Mouse (Mus musculus): ENCODE data around the gene Atp11c. TPM values are rescaled to one million over a fixed set of nuclear protein-coding genes. Genes with fewer than 3 reads are reported as not detected.

The Atp11c gene
- polyA plus RNA-seq, 1 experiment from 2014 or later, result 20.6 TPM

DNA sequence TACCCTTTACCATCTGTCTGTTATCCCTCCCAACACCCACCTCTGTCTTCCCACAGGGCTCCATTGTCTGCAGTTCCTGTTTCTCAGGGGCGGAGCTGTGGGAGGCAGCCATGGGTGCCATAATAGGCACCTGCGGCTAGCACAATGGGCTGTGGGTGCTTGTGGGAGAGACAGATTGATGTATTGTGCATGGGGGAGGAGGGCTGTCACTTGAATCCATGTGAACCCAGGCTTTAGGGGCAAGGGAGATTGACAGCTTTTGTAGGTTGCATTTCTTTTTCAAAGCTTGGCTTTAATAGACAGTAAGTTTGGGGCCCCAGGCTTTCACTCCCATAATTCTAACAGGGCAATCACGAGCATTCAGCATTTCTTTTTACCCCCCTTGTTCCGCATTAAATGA, 48.4 kb downstream of the Atp11c start:
- WGBS, result 34% methylated on average over 4 of the region's 4 CpGs
- Histone ChIP-seq H3K4me1 (replicated peaks; ENCODE audit: control insufficient read depth, insufficient read depth, low read length) (no peaks in the 10 kb centered on the region), H3K27me3 (ENCODE audit: control insufficient read depth, insufficient read depth, low read length) (no peaks in the 10 kb centered on the region), H3K9me3 (ENCODE audit: control insufficient read depth, low read length) (no peaks in the 10 kb centered on the region), H3K4me3 (ENCODE audit: low read depth, low read length) (no peak overlapping the region), H3K36me3 (ENCODE audit: control insufficient read depth, insufficient read depth, low read length) (no peaks in the 10 kb centered on the region), H3K27ac (ENCODE audit: low read depth, low read length) (no peak overlapping the region), H3K4me2 (replicated peaks; ENCODE audit: low read depth, low read length) (no peak overlapping the region), H3K9ac (ENCODE audit: low read depth, low read length) (no peak overlapping the region)
- peak; percentile 20 for DNase-seq (ENCODE audit: low spot score)
- ATAC-seq (ENCODE audit: low FRiP score), result peak; percentile 63

DNA sequence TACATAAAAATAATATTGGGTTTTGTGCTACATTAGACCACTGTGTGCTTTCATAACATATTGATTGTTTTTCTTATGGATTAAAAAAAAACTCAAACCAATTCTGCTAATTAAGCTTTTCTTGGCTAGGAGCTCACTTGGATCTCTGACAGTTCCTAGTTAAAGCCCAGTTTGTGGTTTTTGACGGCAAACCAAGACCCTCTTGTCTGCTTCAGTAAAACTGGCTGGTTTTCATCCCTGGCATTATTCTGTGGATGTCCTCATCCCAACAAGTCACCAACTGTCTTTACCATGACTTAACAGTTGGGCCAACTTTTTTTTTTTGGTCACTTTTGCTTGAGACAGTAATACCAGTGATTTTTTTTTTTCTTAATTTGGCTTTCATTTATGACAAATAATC, 49.6 kb downstream of the Atp11c start:
- Histone ChIP-seq H3K27me3 (ENCODE audit: control insufficient read depth, insufficient read depth, low read length) (no peaks in the 10 kb centered on the region), H3K4me1 (replicated peaks; ENCODE audit: control insufficient read depth, insufficient read depth, low read length) (no peaks in the 10 kb centered on the region), H3K4me2 (replicated peaks; ENCODE audit: low read depth, low read length) (no peak overlapping the region), H3K4me3 (ENCODE audit: low read depth, low read length) (no peak overlapping the region), H3K9ac (ENCODE audit: low read depth, low read length) (no peak overlapping the region), H3K9me3 (ENCODE audit: control insufficient read depth, low read length) (no peaks in the 10 kb centered on the region), H3K36me3 (ENCODE audit: control insufficient read depth, insufficient read depth, low read length) (no peaks in the 10 kb centered on the region), H3K27ac (ENCODE audit: low read depth, low read length) (no peak overlapping the region)
- WGBS, result 40% methylated on average over 1 of the region's 1 CpGs
- no peak for ATAC-seq (ENCODE audit: low FRiP score)
- no peak for DNase-seq (ENCODE audit: low spot score)

DNA sequence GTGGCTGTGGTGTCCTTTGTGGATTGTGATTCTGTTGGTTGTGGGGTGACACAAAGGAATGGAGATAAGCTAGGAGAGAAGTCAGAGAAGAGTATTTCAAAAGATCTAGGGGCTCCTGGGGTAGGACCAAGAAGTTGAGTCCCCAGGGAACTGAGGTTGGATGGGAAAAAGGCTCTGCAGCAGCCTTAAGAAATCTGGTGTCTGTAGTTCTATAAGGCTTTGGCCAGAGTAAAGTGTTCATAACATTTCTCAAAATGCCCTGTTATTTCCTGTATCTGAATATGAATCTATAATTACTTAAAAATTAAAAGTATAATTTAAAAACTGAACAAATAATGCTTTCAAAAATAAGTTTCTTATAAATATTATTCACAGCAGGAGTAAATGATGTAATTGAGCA, 53.3 kb downstream of the Atp11c start, which contains the start of gene Gm7073:
Gm7073 (minus strand) TSS at position 101 of the 400 bp plus-strand sequence.
- DNase-seq (ENCODE audit: low spot score), result no peak
- H3K27ac ChIP-seq (ENCODE audit: low read depth, low read length), result no peak within 1 kb of the TSS
- no peak within 1 kb of the TSS for H3K9ac ChIP-seq (ENCODE audit: low read depth, low read length)
- H3K27me3 ChIP-seq (ENCODE audit: control insufficient read depth, insufficient read depth, low read length), result no peaks in the 10 kb centered on the region
- no peaks in the 10 kb centered on the region for H3K4me1 ChIP-seq (replicated peaks; ENCODE audit: control insufficient read depth, insufficient read depth, low read length)
- H3K4me2 ChIP-seq (replicated peaks; ENCODE audit: low read depth, low read length), result no peak within 1 kb of the TSS
- H3K4me3 ChIP-seq (ENCODE audit: low read depth, low read length), result no peak within 1 kb of the TSS
- no peak for ATAC-seq (ENCODE audit: low FRiP score)
- no peaks in the 10 kb centered on the region for H3K36me3 ChIP-seq (ENCODE audit: control insufficient read depth, insufficient read depth, low read length)
- no peaks in the 10 kb centered on the region for H3K9me3 ChIP-seq (ENCODE audit: control insufficient read depth, low read length)

GRCm38 (mm10) chrX:60503995-60504394, 88.5 kb downstream of the Atp11c start:
- Histone ChIP-seq H3K4me1 (replicated peaks; ENCODE audit: control insufficient read depth, insufficient read depth, low read length) (no peaks in the 10 kb centered on the region), H3K27me3 (ENCODE audit: control insufficient read depth, insufficient read depth, low read length) (no peaks in the 10 kb centered on the region), H3K4me3 (ENCODE audit: low read depth, low read length) (no peak overlapping the region), H3K27ac (ENCODE audit: low read depth, low read length) (no peak overlapping the region), H3K9me3 (ENCODE audit: control insufficient read depth, low read length) (no peaks in the 10 kb centered on the region), H3K36me3 (ENCODE audit: control insufficient read depth, insufficient read depth, low read length) (no peaks in the 10 kb centered on the region), H3K9ac (ENCODE audit: low read depth, low read length) (no peak overlapping the region), H3K4me2 (replicated peaks; ENCODE audit: low read depth, low read length) (no peak overlapping the region)
- DNase-seq (ENCODE audit: low spot score) (peak; percentile 65), ATAC-seq (ENCODE audit: low FRiP score) (peak; percentile 72)

GRCm38 (mm10) chrX:60497750-60498149, 94.7 kb downstream of the Atp11c start:
- no peaks in the 10 kb centered on the region for H3K27me3 ChIP-seq (ENCODE audit: control insufficient read depth, insufficient read depth, low read length)
- no peaks in the 10 kb centered on the region for H3K4me1 ChIP-seq (replicated peaks; ENCODE audit: control insufficient read depth, insufficient read depth, low read length)
- 56% methylated on average over 1 of the region's 1 CpGs for WGBS
- no peak overlapping the region for H3K4me3 ChIP-seq (ENCODE audit: low read depth, low read length)
- DNase-seq (ENCODE audit: low spot score), result no peak
- ATAC-seq (ENCODE audit: low FRiP score), result no peak
- no peaks in the 10 kb centered on the region for H3K36me3 ChIP-seq (ENCODE audit: control insufficient read depth, insufficient read depth, low read length)
- no peak overlapping the region for H3K27ac ChIP-seq (ENCODE audit: low read depth, low read length)
- H3K9me3 ChIP-seq (ENCODE audit: control insufficient read depth, low read length), result no peaks in the 10 kb centered on the region
- no peak overlapping the region for H3K9ac ChIP-seq (ENCODE audit: low read depth, low read length)
- H3K4me2 ChIP-seq (replicated peaks; ENCODE audit: low read depth, low read length), result no peak overlapping the region

GRCm38 (mm10) chrX:60495308-60495707, 97.2 kb downstream of the Atp11c start:
- no peak overlapping the region for H3K4me3 ChIP-seq (ENCODE audit: low read depth, low read length)
- DNase-seq (ENCODE audit: low spot score), result no peak
- H3K36me3 ChIP-seq (ENCODE audit: control insufficient read depth, insufficient read depth, low read length), result no peaks in the 10 kb centered on the region
- H3K9ac ChIP-seq (ENCODE audit: low read depth, low read length), result no peak overlapping the region
- no peaks in the 10 kb centered on the region for H3K27me3 ChIP-seq (ENCODE audit: control insufficient read depth, insufficient read depth, low read length)
- no peak overlapping the region for H3K4me2 ChIP-seq (replicated peaks; ENCODE audit: low read depth, low read length)
- H3K27ac ChIP-seq (ENCODE audit: low read depth, low read length), result no peak overlapping the region
- no peaks in the 10 kb centered on the region for H3K4me1 ChIP-seq (replicated peaks; ENCODE audit: control insufficient read depth, insufficient read depth, low read length)
- no peak for ATAC-seq (ENCODE audit: low FRiP score)
- H3K9me3 ChIP-seq (ENCODE audit: control insufficient read depth, low read length), result no peaks in the 10 kb centered on the region

- H3K9me3 ChIP-seq (ENCODE audit: control insufficient read depth, low read length), result no peaks in the 10 kb centered on the region
- H3K4me1 ChIP-seq (replicated peaks; ENCODE audit: control insufficient read depth, insufficient read depth, low read length), result no peaks in the 10 kb centered on the region
- no peaks in the 10 kb centered on the region for H3K36me3 ChIP-seq (ENCODE audit: control insufficient read depth, insufficient read depth, low read length)
- no peak overlapping the region for H3K27ac ChIP-seq (ENCODE audit: low read depth, low read length)
- no peak overlapping the region for H3K4me3 ChIP-seq (ENCODE audit: low read depth, low read length)
- no peak for ATAC-seq (ENCODE audit: low FRiP score)
- 6% methylated on average over 2 of the region's 2 CpGs for WGBS
- no peak overlapping the region for H3K4me2 ChIP-seq (replicated peaks; ENCODE audit: low read depth, low read length)
- no peak overlapping the region for H3K9ac ChIP-seq (ENCODE audit: low read depth, low read length)
- DNase-seq (ENCODE audit: low spot score), result peak; percentile 33
- H3K27me3 ChIP-seq (ENCODE audit: control insufficient read depth, insufficient read depth, low read length), result no peaks in the 10 kb centered on the region
Observed at GRCm38 (mm10) chrX:60463786-60464185, 128.7 kb downstream of the Atp11c start.

DNA sequence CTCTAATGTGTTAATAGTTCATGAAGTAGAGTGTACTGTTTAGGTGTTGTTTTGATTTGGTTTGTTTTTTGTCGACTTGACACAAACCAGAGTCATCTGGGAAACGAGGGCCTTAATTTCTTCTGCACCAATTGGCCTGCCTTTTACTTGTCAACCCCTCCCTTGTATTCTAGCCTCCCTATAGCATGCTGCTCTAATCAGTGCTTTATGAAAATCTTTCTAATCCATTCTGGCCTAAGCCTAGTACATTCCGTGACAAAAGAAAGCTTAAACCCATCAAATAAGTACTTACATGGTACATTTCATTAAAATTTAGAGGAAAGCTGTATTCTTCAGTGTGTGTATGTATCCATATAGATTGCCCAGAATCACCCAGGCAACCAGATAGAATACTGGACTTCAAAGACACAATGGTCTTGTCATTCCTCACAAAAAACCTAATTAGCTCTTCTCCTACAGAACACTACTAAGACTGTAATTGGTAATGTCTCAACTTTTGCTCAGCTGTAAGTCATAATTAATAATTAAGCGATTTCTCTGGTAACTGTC, 177.9 kb downstream of the Atp11c start:
- 69% methylated on average over 4 of the region's 4 CpGs for WGBS
- Histone ChIP-seq H3K9ac (ENCODE audit: low read depth, low read length) (no peak overlapping the region), H3K27ac (ENCODE audit: low read depth, low read length) (no peak overlapping the region), H3K4me3 (ENCODE audit: low read depth, low read length) (no peak overlapping the region), H3K4me2 (replicated peaks; ENCODE audit: low read depth, low read length) (no peak overlapping the region), H3K27me3 (ENCODE audit: control insufficient read depth, insufficient read depth, low read length) (no peaks in the 10 kb centered on the region), H3K4me1 (replicated peaks; ENCODE audit: control insufficient read depth, insufficient read depth, low read length) (no peaks in the 10 kb centered on the region), H3K9me3 (ENCODE audit: control insufficient read depth, low read length) (no peaks in the 10 kb centered on the region), H3K36me3 (ENCODE audit: control insufficient read depth, insufficient read depth, low read length) (no peaks in the 10 kb centered on the region)
- DNase-seq (ENCODE audit: low spot score) (no peak), ATAC-seq (ENCODE audit: low FRiP score) (no peak)

- no peak overlapping the region for H3K27ac ChIP-seq (ENCODE audit: low read depth, low read length)
- 52% methylated on average over 4 of the region's 4 CpGs for WGBS
- H3K36me3 ChIP-seq (ENCODE audit: control insufficient read depth, insufficient read depth, low read length), result no peaks in the 10 kb centered on the region
- H3K4me3 ChIP-seq (ENCODE audit: low read depth, low read length), result no peak overlapping the region
- DNase-seq (ENCODE audit: low spot score) (no peak), ATAC-seq (ENCODE audit: low FRiP score) (no peak)
- no peaks in the 10 kb centered on the region for H3K27me3 ChIP-seq (ENCODE audit: control insufficient read depth, insufficient read depth, low read length)
- no peaks in the 10 kb centered on the region for H3K9me3 ChIP-seq (ENCODE audit: control insufficient read depth, low read length)
- no peak overlapping the region for H3K9ac ChIP-seq (ENCODE audit: low read depth, low read length)
- no peaks in the 10 kb centered on the region for H3K4me1 ChIP-seq (replicated peaks; ENCODE audit: control insufficient read depth, insufficient read depth, low read length)
- no peak overlapping the region for H3K4me2 ChIP-seq (replicated peaks; ENCODE audit: low read depth, low read length)
Observed at GRCm38 (mm10) chrX:60405681-60406080, 186.8 kb downstream of the Atp11c start.

All from hindbrain, embryonic 11.5 days (tissue).